Mouse (Mus musculus) midbrain, embryonic 12.5 days (tissue): ENCODE measurements around the gene Mtcl1. TPM values are rescaled to one million over a fixed set of nuclear protein-coding genes. Genes with fewer than 3 reads are reported as not detected.
A peak's percentile ranks its signal among the peaks of the same experiment; 100 is the strongest.

Experiments
- ATAC-seq: fragments of 200-750 bp; cut with Nextera tagmentation; 2 replicates; pipeline ENCODE4 v1.8.0; 2017; ENCODE audit warnings: low read depth, moderate TSS enrichment, moderate library complexity; ENCODE audit not compliant: low FRiP score
- H3K27ac ChIP-seq: fragments of 300-500 bp; sonication (generic); replicated peaks from 2 replicates; pipeline ENCODE4 v1.5.1; 2016; ENCODE audit warnings: mild to moderate bottlenecking
- H3K27me3 ChIP-seq: fragments of 300-500 bp; sonication (generic); 2 replicates; pipeline ENCODE4 v1.6.1; 2016; ENCODE audit warnings: mild to moderate bottlenecking
- H3K36me3 ChIP-seq: fragments of 300-500 bp; sonication (generic); 2 replicates; pipeline ENCODE4 v1.6.1; 2016
- H3K4me1 ChIP-seq: fragments of 300-500 bp; sonication (generic); 2 replicates; pipeline ENCODE4 v1.6.1; 2016
- H3K4me2 ChIP-seq: fragments of 300-500 bp; sonication (generic); replicated peaks from 2 replicates; pipeline ENCODE4 v1.6.1; 2016; ENCODE audit warnings: mild to moderate bottlenecking, moderate library complexity
- H3K4me3 ChIP-seq: fragments of 300-500 bp; sonication (generic); 2 replicates; pipeline ENCODE4 v1.5.1; 2016; ENCODE audit warnings: mild to moderate bottlenecking
- H3K9ac ChIP-seq: fragments of 300-500 bp; sonication (generic); replicated peaks from 2 replicates; pipeline ENCODE4 v1.6.1; 2016; ENCODE audit warnings: mild to moderate bottlenecking, moderate library complexity
- H3K9me3 ChIP-seq: fragments of 300-500 bp; sonication (generic); 2 replicates; pipeline ENCODE4 v1.6.1; 2016; ENCODE audit warnings: mild to moderate bottlenecking
- WGBS: fragments of 180-500 bp; shearing (Covaris S2); methylation state at CpG from one replicate; pipeline ENCODE4 v1.1.7; 2016; 5-methylcytosine and 5-hydroxymethylcytosine counted together
- polyA plus RNA-seq: library from polyadenylated mRNA; unstranded; fragments of >200 nt; fragmentation: Nextera tagmentation; extraction: Ambion mirVana; gene quantifications from 2 replicates; pipeline ENCODE4 v1.2.1, GENCODE M21; 2016

Gene Mtcl1
- polyA plus RNA-seq, 1 experiment from 2014 or later, result 72.5 TPM

- Histone ChIP-seq H3K27ac (peak overlapping the region; percentile 98), H3K36me3 (no peaks in the 10 kb centered on the region), H3K27me3 (no peaks in the 10 kb centered on the region), H3K9ac (peak overlapping the region; percentile 54), H3K4me2 (peak overlapping the region; percentile 49), H3K9me3 (peaks cover 4% of the 10 kb centered on the region; the same call in 1 of the 2 replicates), H3K4me3 (peak overlapping the region; percentile 21), H3K4me1 (peaks cover 33% of the 10 kb centered on the region)
- WGBS, result 2% methylated on average over 13 of the region's 13 CpGs
- peak; percentile 82 for ATAC-seq
Observed at GRCm38 (mm10) chr17:66479311-66479710, 29.8 kb upstream of the Mtcl1 start.

GRCm38 (mm10) chr17:66473205-66473604, 23.7 kb upstream of the Mtcl1 start:
- peaks cover 14% of the 10 kb centered on the region for H3K4me1 ChIP-seq
- H3K36me3 ChIP-seq, result no peaks in the 10 kb centered on the region
- peaks cover 4% of the 10 kb centered on the region; the same call in 1 of the 2 replicates for H3K9me3 ChIP-seq
- no peak overlapping the region for H3K4me2 ChIP-seq
- no peak for ATAC-seq
- H3K27me3 ChIP-seq, result no peaks in the 10 kb centered on the region
- H3K9ac ChIP-seq, result no peak overlapping the region
- H3K4me3 ChIP-seq, result no peak overlapping the region
- WGBS, result 88% methylated on average over 1 of the region's 1 CpGs
- H3K27ac ChIP-seq, result no peak overlapping the region

DNA sequence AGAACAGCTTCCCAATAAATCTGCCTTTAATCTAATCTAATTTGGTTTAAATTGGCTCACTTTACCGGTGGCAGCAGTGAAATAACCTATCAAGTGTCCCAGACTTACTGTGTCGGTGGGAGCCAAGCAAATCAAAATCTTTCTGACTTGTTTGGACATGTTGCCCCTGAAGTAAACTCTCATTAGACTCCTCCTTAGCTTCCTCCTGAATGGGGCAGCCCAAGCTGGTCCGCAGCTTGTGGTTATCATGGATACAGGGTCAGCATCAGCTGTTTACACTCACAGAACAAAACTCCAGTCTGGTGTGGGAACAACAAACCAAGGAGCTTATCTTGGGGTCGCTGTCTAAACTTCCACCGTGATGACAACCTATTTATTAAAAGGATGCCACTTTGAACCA, 22.2 kb upstream of the Mtcl1 start:
- no peak overlapping the region for H3K4me3 ChIP-seq
- no peak overlapping the region for H3K27ac ChIP-seq
- WGBS, result 87% methylated on average over 5 of the region's 5 CpGs
- ATAC-seq, result no peak
- no peak overlapping the region for H3K4me2 ChIP-seq
- H3K27me3 ChIP-seq, result no peaks in the 10 kb centered on the region
- peaks cover 13% of the 10 kb centered on the region for H3K4me1 ChIP-seq
- H3K9ac ChIP-seq, result no peak overlapping the region
- peaks cover 4% of the 10 kb centered on the region; the same call in 1 of the 2 replicates for H3K9me3 ChIP-seq
- no peaks in the 10 kb centered on the region for H3K36me3 ChIP-seq

DNA sequence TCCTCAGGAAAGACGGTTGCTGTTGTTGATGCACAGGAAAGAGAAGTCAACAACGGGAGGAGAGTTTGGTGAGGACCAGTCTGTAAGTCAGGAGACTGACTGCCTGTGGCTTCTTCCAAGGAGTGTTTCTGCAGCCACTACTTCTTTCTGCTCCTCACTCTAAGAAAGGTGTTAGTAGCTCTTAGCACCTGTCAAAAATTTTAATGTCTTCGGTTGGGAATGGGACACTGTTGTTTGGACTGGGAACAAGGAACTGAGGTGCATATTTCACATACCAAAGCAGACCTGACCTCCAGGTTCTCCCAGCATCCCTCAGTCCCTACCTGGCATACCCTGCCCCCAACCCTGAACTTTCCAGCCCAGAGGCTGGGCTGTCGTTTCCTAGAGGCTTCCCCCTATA, 21.7 kb upstream of the Mtcl1 start:
- peaks cover 13% of the 10 kb centered on the region for H3K4me1 ChIP-seq
- no peak overlapping the region for H3K27ac ChIP-seq
- ATAC-seq, result no peak
- 87% methylated on average over 4 of the region's 4 CpGs for WGBS
- H3K4me3 ChIP-seq, result no peak overlapping the region
- H3K9ac ChIP-seq, result no peak overlapping the region
- no peaks in the 10 kb centered on the region for H3K36me3 ChIP-seq
- H3K9me3 ChIP-seq, result peaks cover 4% of the 10 kb centered on the region; the same call in 1 of the 2 replicates
- no peak overlapping the region for H3K4me2 ChIP-seq
- H3K27me3 ChIP-seq, result no peaks in the 10 kb centered on the region

DNA sequence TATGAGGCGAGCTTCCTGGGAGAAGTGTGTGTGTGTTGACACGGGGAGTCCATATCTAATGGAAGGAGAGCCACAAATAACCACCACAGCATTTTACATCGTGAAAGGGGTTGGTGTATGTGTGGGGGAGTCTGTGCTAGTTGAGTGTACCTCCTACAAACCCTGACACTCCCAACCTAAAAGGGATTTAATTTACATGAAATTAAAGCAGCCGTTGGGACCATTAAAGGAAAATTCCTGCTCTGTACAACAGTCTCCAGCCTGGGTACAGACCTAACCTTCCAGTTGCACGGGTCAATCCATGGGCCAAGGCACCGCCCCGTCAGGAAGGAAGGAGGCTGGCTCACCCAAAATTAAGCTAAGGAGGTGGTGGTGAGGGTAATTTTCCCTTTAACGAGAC, 20.5 kb upstream of the Mtcl1 start:
- H3K4me3 ChIP-seq, result no peak overlapping the region
- no peaks in the 10 kb centered on the region for H3K27me3 ChIP-seq
- H3K4me1 ChIP-seq, result peaks cover 13% of the 10 kb centered on the region
- peaks cover 4% of the 10 kb centered on the region; the same call in 1 of the 2 replicates for H3K9me3 ChIP-seq
- WGBS, result 21% methylated on average over 8 of the region's 8 CpGs
- H3K27ac ChIP-seq, result peak overlapping the region; percentile 63
- no peak overlapping the region for H3K4me2 ChIP-seq
- H3K9ac ChIP-seq, result no peak overlapping the region
- H3K36me3 ChIP-seq, result no peaks in the 10 kb centered on the region
- ATAC-seq, result peak; percentile 41; the same call in 1 of the 2 replicates

DNA sequence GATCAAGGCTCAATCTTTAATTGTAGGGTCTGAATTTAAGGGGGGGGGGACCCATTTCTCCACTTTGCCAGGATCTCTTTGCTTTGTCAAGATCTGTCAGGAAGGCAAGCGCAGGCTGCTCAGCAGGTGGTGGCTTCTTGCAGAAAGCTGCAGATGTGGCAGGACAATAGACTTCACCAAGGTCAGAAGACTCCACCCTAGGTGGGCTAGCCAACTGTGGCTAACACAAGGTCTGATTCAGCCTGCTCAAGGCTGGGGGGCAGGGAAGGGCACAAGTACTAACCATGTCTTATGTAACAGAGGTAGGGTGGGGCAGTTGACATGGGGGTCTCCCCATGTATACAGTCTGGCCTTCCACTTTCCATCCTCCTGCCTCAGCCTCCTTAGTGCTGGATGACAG, 7.7 kb upstream of the Mtcl1 start:
- Histone ChIP-seq H3K27ac (no peak overlapping the region), H3K9me3 (no peaks in the 10 kb centered on the region), H3K9ac (no peak overlapping the region), H3K4me3 (no peak overlapping the region), H3K4me2 (no peak overlapping the region), H3K4me1 (no peaks in the 10 kb centered on the region), H3K27me3 (no peaks in the 10 kb centered on the region), H3K36me3 (no peaks in the 10 kb centered on the region)
- no peak for ATAC-seq
- WGBS, result 27% methylated on average over 1 of the region's 1 CpGs

DNA sequence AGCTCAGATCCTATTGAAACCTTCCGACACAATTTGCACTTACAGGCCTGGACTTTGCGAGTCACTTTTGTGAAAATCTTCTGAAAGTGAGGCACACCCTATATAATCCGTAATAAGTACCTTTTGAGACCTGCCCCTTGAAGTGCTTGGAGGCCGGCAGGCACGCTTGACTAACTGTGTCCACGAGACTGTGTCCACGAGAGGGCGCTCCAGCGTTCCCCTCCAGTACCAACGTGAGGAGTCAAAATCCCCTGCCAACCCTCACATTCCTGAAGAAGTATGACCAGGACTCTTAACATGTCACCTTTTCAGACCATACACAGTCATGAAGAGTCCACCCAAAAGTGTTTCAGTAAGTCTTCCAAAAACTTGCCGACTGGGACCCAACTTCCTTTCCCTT, 1.6 kb upstream of the Mtcl1 start:
- WGBS, result 2% methylated on average over 11 of the region's 11 CpGs
- 0 out of 2 replicates have a peak, but pooled peaks have one; percentile 7 for ATAC-seq
- peaks cover 7% of the 10 kb centered on the region; the same call in 1 of the 2 replicates for H3K27me3 ChIP-seq
- peak overlapping the region; percentile 80 for H3K4me2 ChIP-seq
- no peaks in the 10 kb centered on the region for H3K36me3 ChIP-seq
- no peak overlapping the region for H3K4me3 ChIP-seq
- peaks cover 34% of the 10 kb centered on the region for H3K4me1 ChIP-seq
- H3K9me3 ChIP-seq, result no peaks in the 10 kb centered on the region
- H3K9ac ChIP-seq, result no peak overlapping the region
- no peak overlapping the region for H3K27ac ChIP-seq

- H3K9me3 ChIP-seq, result no peaks in the 10 kb centered on the region
- no peak for ATAC-seq
- no peaks in the 10 kb centered on the region for H3K36me3 ChIP-seq
- WGBS, result 3% methylated on average over 18 of the region's 18 CpGs
- peaks cover 40% of the 10 kb centered on the region for H3K4me1 ChIP-seq
- peak overlapping the region; percentile 96; the same call in 1 of the 2 replicates for H3K27ac ChIP-seq
- H3K9ac ChIP-seq, result peak overlapping the region; percentile 93; the same call in 1 of the 2 replicates
- H3K27me3 ChIP-seq, result peaks cover 7% of the 10 kb centered on the region; the same call in 1 of the 2 replicates
- peak overlapping the region; percentile 78 for H3K4me3 ChIP-seq
- peak overlapping the region; percentile 80 for H3K4me2 ChIP-seq
Observed at GRCm38 (mm10) chr17:66450526-66451070, 1.0 kb upstream of the Mtcl1 start.

DNA sequence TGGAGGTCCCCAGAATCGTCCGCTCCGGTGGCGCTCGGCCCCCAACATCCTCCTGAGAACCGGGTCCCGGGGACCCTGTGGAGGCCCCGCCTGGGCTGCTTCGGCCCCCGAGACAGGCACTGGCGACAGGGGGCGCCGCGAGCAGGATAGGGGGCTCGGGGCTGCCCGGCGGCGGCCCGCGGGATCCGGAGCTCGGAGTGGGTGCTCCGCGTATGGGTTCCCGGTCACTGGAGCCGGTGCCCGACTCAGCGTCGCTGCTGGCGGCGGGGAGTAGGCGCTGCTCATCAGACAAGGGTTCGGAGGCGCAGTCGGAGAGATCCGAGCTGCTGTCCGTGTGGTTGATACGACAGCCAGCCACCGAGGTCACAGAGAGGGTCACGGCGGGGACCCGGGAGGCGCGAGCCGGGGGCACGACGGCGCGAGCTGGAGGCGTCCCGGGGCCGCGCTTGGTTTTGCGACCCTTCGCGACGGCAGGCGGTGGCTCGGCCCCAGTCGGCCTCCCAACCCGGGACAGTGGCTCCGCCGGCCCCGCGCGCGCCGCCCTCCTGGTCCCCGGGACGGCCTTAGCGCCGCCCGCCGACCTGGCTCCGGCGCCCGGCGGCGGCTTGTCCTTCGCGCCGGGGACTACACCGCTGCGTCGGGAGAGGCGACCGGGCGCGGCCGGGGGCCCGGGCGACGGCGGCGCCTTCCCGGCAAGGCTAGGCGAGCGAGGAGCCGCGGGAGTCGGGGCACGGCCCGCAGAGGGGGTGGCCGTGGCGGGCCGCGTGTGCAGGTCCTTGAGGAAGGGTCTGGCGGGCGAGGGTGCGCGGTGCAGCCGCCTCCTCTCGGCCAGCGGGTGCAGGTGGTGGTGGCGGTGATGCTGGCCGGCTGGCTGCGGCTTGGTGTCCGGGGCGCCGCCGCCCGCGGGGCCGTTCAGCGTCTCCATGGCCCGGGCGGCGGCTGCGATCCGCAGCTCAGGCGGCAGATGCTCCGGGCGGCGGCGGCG, 837 bp downstream of the Mtcl1 start:
- H3K4me2 ChIP-seq, result peak overlapping the region; percentile 80
- under 1% methylated on average over 124 of the region's 136 CpGs for WGBS
- ATAC-seq, result no peak
- peak overlapping the region; percentile 93 for H3K9ac ChIP-seq
- H3K9me3 ChIP-seq, result no peaks in the 10 kb centered on the region
- peak overlapping the region; percentile 96 for H3K27ac ChIP-seq
- peaks cover 59% of the 10 kb centered on the region for H3K4me1 ChIP-seq
- peak overlapping the region; percentile 78 for H3K4me3 ChIP-seq
- peaks cover 7% of the 10 kb centered on the region; the same call in 1 of the 2 replicates for H3K27me3 ChIP-seq
- no peaks in the 10 kb centered on the region for H3K36me3 ChIP-seq

DNA sequence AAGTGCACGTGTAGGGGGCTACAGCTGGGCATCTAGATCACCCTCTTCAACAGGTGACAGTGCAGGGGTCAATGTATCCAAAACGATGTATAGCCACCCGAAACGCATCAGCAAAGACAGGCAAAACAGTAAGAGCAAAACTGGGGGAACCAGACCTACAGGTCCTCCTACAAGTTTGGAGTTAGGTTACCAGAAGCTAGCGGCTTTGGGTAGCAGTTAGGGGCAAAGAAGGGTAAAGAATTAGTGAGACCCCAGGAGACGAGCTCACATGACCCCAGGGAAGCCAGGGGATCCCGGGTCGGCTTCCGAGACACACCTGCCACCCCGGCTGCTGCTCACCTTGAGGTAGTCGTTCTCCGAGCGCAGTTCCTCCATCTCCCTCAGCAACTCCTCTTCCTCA, 1.6 kb downstream of the Mtcl1 start:
- peaks cover 7% of the 10 kb centered on the region; the same call in 1 of the 2 replicates for H3K27me3 ChIP-seq
- H3K9me3 ChIP-seq, result no peaks in the 10 kb centered on the region
- WGBS, result under 1% methylated on average over 13 of the region's 13 CpGs
- no peak for ATAC-seq
- peak overlapping the region; percentile 96; the same call in 1 of the 2 replicates for H3K27ac ChIP-seq
- H3K36me3 ChIP-seq, result no peaks in the 10 kb centered on the region
- H3K4me2 ChIP-seq, result peak overlapping the region; percentile 80
- peak overlapping the region; percentile 78 for H3K4me3 ChIP-seq
- peaks cover 62% of the 10 kb centered on the region for H3K4me1 ChIP-seq
- H3K9ac ChIP-seq, result peak overlapping the region; percentile 93

DNA sequence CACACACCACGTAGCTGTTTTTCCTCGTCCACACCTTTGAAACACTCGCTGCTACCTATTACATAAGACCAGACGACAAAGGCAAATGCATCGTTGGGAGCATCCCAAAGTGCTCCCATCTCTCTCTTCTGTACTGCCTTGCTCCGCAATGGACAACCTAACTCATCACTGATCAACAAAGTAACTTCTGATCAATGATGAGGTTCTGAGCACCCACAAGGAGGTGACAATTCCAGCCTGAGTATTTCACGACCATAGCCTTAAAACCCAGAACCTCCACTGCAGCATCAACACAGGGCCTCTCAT, 2.6 kb downstream of the Mtcl1 start:
- Histone ChIP-seq H3K27me3 (peaks cover 7% of the 10 kb centered on the region; the same call in 1 of the 2 replicates), H3K27ac (peak overlapping the region; percentile 70), H3K9me3 (no peaks in the 10 kb centered on the region), H3K4me2 (peak overlapping the region; percentile 80), H3K4me1 (peaks cover 69% of the 10 kb centered on the region), H3K36me3 (no peaks in the 10 kb centered on the region), H3K9ac (peak overlapping the region; percentile 93), H3K4me3 (peak overlapping the region; percentile 78)
- ATAC-seq, result no peak
- WGBS, result 17% methylated on average over 7 of the region's 7 CpGs
